Mouse (Mus musculus) mature B cell (primary cell): ENCODE results near the gene Nlrp6.
"Not testable (repeated sequence)": the region's sequence is repeated elsewhere in the genome, so short reads cannot be mapped to it uniquely, and the experiment has no call there.

Experiments used
- in situ Hi-C: fragments of 300-500 bp; cut with MboI; formaldehyde crosslinking; loops from 2 replicates; pipeline ENCODE4 v1.14.3; 2019

Gene Nlrp6

DNA sequence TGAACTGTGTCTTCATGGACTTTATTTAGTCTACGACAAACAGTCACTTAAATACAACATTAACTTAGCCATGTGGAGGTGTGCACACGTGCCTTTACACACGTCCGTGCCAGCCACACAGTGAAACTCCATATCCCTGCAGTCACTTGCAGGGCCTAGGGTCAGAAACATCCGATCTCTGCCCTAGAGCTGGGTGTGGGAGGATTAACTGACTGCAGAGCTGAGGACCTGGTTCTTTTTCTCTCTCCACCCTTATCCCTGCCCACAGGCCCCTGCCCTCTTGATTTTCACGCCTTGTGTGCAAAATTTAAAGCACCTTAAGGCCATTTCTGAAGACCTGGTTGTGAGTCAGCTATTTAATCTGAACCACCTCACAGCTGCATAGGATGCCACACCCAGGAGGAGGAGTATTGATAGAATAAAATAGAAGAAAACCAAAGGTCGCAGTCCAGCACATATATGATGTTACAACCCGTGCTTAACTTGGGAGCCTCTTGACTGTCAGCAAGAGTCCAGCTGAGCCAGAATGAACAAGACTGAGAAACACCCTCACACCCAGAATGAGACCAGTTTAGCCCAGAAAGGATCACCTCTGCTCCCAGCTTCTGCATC is at the start of gene Nlrp6:
Nlrp6 (plus strand) TSS at position 485 of the 612 bp plus-strand sequence.
- in situ Hi-C loops, result no loop called here

GRCm38 (mm10) chr7:140874224-140874623 is 46.5 kb upstream of the Nlrp6 start:
- in situ Hi-C loops, result no loop called here

DNA sequence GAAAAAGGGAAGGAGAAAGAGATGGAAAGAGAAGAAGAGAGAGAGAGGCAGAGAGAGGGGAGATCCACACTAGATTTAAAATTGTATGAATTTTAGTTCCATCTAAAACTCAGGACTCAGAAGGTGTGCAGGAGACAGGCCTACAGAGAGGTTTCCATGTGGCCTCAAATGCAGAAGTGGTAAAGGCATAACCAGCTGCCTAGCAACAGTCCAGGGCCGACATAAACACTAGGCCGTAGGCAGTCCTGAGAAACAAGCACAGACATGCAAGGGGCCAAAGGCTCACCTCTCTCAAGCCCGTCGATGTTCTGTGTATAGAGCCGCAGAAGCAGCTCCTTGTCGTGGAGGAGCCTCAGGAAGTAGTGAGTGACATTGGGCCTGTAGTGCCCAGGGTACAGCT is 43.3 kb upstream of the Nlrp6 start:
- in situ Hi-C loops, result no loop called here

DNA sequence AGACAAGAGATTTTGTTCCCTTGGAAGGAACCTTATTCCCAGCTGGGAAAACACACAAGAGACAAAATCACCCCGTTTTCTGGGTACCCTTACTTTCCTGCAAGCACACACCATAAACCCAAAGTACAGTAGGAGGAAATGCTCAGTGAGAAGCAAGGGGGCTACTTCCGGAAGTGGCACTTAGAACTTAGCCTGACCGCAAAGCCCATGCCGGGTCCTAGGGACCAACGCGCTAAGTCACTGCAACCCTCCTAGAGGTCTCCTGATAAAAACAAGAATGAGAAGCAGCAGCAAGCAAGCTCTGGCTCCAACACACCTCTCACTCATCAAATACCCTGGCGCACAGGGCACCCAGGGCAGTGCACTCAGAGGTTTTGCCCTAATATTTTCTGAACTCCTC is 41.3 kb upstream of the Nlrp6 start:
- in situ Hi-C loops, result no loop called here

GRCm38 (mm10) chr7:140880419-140880818 is 40.3 kb upstream of the Nlrp6 start:
- in situ Hi-C loops, result no loop called here

GRCm38 (mm10) chr7:140880865-140881515 is 39.7 kb upstream of the Nlrp6 start:
- in situ Hi-C loops, result no loop called here

- in situ Hi-C loops, result no loop called here
Measured at GRCm38 (mm10) chr7:140881696-140882468, 38.8 kb upstream of the Nlrp6 start, which contains the start of the genes Psmd13 and Sirt3. Gene Psmd13, plus strand, starts transcription at chr7:140881968. Gene Sirt3, minus strand, starts transcription at chr7:140882309.

- in situ Hi-C loops, result no loop called here
Measured at GRCm38 (mm10) chr7:140882469-140882803, 38.3 kb upstream of the Nlrp6 start.

- in situ Hi-C loops, result not testable (repeated sequence)
Measured at GRCm38 (mm10) chr7:140890636-140891035, 30.1 kb upstream of the Nlrp6 start.

- in situ Hi-C loops, result no loop called here
Measured at GRCm38 (mm10) chr7:140894031-140894430, 26.7 kb upstream of the Nlrp6 start.

GRCm38 (mm10) chr7:140894611-140895010 is 26.1 kb upstream of the Nlrp6 start:
- in situ Hi-C loops, result no loop called here

DNA sequence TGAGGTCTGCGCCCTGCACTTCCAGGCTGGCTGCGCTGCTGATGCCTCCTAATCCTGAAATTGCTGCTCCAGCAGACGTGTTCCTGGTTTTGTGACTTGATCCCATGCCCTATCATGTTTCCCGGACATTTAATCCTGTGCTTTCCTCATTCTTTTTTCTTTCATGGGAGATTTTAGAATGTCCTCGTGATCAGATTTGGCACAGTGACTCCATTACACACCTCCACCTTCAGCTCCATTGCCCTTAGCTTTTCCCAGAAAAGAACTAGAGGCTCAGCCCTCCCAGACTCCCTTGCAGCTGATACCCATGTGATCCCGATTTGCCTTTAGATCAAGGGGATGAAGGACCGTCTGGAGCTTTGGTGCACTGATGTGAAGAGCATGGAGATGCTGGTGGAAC is 22.8 kb upstream of the Nlrp6 start:
- in situ Hi-C loops, result no loop called here

- in situ Hi-C loops, result no loop called here
Measured at GRCm38 (mm10) chr7:140899121-140899520, 21.6 kb upstream of the Nlrp6 start.

DNA sequence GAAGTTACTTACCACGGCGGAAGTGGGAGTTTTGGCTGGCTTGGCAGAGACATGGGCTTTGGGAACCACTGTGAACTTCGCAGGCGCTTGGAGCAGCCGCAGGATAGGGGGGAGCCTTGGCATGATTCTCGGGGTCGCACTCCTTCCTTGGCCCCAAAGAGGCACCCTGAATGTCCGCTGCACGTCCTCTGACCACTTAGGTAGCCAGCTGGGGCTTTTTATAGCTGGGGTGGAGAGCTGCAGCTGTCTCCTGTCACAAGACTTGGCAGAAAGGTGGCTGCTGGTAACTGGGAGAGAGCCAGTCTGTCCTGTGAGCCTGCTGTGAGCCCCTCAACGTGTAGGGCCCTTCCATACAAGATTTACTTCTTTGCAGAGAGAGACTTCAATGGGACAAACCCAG is 20.5 kb upstream of the Nlrp6 start, which contains the start of gene Cox8b:
Cox8b (minus strand) TSS at position 227 of the 400 bp plus-strand sequence.
- in situ Hi-C loops, result loop anchor here (5.0 kb wide), 2 partner anchors 53 to 147 kb away; partner anchors contain the start of genes Odf3 and Scgb1c1

DNA sequence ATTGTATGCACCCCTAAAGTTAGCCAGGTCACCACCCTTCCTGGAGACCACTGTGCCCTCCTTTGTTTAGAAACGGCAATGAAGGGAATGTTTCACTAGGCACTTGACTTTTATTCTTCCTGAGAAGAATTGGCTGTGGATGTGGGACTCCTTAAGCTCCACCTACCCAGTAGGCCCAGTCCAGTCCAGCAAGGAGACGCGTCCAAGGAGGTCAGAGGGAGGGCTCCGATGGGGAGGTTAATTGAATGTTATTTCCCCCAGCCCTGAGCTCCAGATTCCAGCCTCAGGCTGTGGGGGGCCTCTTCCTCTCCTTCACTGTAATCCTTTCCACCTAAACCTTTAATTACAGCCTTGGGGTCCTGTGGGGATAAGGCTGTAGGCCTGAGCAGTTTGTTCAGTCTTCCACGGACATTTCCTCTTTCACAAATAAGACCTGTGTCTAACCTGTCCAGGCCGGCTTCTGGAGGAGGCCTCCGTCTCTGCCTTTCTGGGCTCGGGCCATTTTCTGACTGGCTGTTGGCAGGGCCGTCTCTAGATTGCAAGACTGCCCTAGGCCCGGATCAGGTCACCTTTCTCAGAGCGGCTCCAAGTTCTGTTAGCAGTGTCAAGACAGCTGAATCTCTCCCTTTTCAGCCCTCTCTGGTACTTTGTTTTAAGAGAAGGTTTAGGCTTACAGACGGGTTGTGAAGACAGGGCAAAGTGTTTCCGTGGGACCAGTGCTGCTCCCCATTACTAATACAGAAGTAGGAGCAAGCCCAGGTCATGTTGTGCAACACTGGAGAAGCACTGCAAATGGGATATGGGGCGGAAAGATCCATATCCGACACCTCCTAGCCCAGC is 18.4 kb upstream of the Nlrp6 start:
- in situ Hi-C loops, result loop anchor here (5.0 kb wide), 2 partner anchors 55 to 145 kb away; partner anchors contain the start of genes Odf3 and Scgb1c1

DNA sequence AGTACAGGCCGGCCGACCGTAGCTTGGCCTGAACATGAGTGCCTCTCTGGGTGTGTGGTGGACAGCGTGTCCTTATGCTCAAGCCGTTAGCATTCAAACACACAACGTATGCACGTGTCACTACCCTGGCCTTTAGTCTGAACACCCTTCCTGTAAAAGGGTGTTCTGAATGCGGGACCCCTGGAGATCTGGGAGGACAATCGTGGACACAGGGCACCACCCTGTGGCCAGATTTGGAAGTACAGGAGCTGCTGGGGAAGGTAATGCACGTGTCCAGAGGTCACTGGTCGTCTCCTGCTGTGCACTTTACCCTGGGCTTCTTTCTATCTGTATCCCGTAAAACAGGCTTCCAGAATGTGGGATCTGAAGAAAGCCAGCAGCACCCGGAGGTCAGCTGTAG is 17.5 kb upstream of the Nlrp6 start:
- in situ Hi-C loops, result loop anchor here (5.0 kb wide), 2 partner anchors 56 to 144 kb away; partner anchors contain the start of genes Odf3 and Scgb1c1

GRCm38 (mm10) chr7:140905642-140906081 is 15.0 kb upstream of the Nlrp6 start:
- in situ Hi-C loops, result no loop called here

DNA sequence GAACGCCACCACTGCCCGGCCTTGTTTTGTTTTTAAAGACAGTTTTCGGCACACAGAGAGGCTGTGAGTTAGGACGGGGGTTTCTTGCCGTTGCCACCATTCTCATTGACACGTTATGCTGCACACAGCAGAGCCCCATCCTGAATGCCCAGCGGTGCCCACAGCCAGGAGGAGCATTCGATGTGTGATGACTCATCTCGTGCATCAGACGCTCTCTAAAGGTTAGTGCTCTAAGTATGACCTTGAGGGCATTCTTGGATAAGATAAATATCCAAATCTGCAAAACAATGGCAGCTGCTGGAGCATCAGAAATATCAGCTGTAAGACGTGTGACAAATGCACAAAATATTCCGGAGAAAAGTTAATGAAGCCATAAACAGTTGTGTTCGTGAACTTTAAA is 13.6 kb upstream of the Nlrp6 start:
- in situ Hi-C loops, result no loop called here

DNA sequence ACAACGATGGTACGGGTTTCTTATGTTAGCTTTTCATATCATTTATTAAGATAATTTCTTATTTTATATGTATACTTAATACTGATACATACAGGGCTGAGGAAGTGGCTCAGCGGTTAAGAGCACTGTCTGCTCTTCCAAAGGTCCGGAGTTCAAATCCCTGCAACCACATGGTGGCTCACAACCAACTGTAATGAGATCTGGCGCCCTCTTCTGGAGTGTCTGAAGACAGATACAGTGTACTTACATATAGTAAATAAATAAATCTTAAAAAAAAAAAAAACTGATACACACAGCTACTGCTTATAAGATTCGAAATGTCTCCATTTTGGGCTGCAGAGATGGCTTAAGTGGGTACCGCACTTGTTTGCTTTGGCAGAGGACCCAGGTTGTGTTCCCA is 13.0 kb upstream of the Nlrp6 start:
- in situ Hi-C loops, result no loop called here

DNA sequence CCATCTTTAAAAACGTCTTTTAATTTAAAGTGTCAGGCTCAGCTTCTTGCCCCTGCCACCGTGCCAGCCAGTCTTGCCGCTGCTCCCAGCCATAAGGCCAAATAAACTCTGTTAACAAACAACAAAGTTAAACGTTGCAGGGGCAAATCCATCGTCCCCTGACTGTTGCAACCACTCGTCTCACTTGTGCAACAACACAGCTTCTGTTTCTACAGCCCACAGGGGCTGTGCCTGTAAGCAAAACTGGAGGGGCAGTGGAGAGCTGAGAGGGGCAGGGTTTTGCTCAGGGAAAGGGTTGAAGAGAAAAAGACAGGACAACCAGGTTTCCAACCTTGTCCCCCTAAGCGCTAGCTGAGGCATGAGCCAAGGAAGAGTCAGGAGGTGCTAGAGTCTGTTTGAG is 12.5 kb upstream of the Nlrp6 start:
- in situ Hi-C loops, result no loop called here

GRCm38 (mm10) chr7:140908634-140909107 is 12.0 kb upstream of the Nlrp6 start:
- in situ Hi-C loops, result no loop called here
